Mouse (Mus musculus) C2C12 (cell line): Measurements from ENCODE around the gene Arf3. TPM values are rescaled to one million over a fixed set of nuclear protein-coding genes. Genes with fewer than 3 reads are reported as not detected.
A peak's percentile ranks its signal among the peaks of the same experiment; 100 is the strongest.

Experiments used
- H3K27me3 ChIP-seq: one replicate; pipeline ENCODE4 v1.6.1; 2011; ENCODE audit not compliant: control insufficient read depth, insufficient read depth, insufficient read length
- H3K36me3 ChIP-seq: one replicate; pipeline ENCODE4 v1.6.1; 2011; ENCODE audit not compliant: control insufficient read depth, insufficient read depth
- H3K4me3 ChIP-seq: one replicate; pipeline ENCODE4 v1.5.1; 2011; ENCODE audit warnings: mild to moderate bottlenecking, control low read depth; ENCODE audit not compliant: poor library complexity, insufficient read depth, severe bottlenecking
- H3K79me2 ChIP-seq: one replicate; pipeline ENCODE4 v1.6.1; 2011; ENCODE audit not compliant: control insufficient read depth, insufficient read depth
- H3K79me3 ChIP-seq: one replicate; pipeline ENCODE4 v1.6.1; 2011; ENCODE audit warnings: low read depth, control low read depth
- H3ac ChIP-seq: one replicate; pipeline ENCODE3; 2011; ENCODE audit warnings: low read depth; ENCODE audit not compliant: control insufficient read depth, insufficient read length
- CEBPB ChIP-seq: IDR thresholded peaks from one replicate; pipeline ENCODE4 v1.6.1; 2011; ENCODE audit warnings: low read depth, mild to moderate bottlenecking, control low read depth, moderate library complexity
- CTCF ChIP-seq: IDR thresholded peaks from one replicate; pipeline ENCODE4 v1.5.1; 2011; ENCODE audit not compliant: control insufficient read depth, insufficient read depth, insufficient read length
- FOSL1 ChIP-seq: IDR thresholded peaks from one replicate; pipeline ENCODE4 v1.8.0; 2011; ENCODE audit warnings: mild to moderate bottlenecking, low read length; ENCODE audit not compliant: poor library complexity, insufficient read depth, severe bottlenecking
- MAX ChIP-seq: IDR thresholded peaks from one replicate; pipeline ENCODE4 v1.6.1; 2011; ENCODE audit warnings: mild to moderate bottlenecking, control low read depth
- MYOD1 ChIP-seq: IDR thresholded peaks from one replicate; pipeline ENCODE4 v1.6.1; 2011; ENCODE audit warnings: low read depth; ENCODE audit not compliant: control insufficient read depth, insufficient read length
- MYOG ChIP-seq: IDR thresholded peaks from one replicate; pipeline ENCODE4 v1.6.1; 2011; ENCODE audit not compliant: control insufficient read depth, insufficient read length; ENCODE audit errors: extremely low read depth
- USF1 ChIP-seq: IDR thresholded peaks from one replicate; pipeline ENCODE4 v1.6.1; 2011; ENCODE audit warnings: low read depth, mild to moderate bottlenecking, control low read depth, moderate library complexity
- polyA plus RNA-seq: library from polyadenylated mRNA; unstranded; fragments of >200 nt; fragmentation: generic; extraction: Trizol; gene quantifications from one replicate; pipeline ENCODE4 v1.2.1, GENCODE M21; 2012; ENCODE audit warnings: missing spikeins

The Arf3 gene
- polyA plus RNA-seq, 1 experiment: 126 TPM

- Histone ChIP-seq H3K79me2 (no peaks in the 10 kb centered on the region), H3ac (no peak overlapping the region), H3K36me3 (no peaks in the 10 kb centered on the region), H3K27me3 (peaks cover 44% of the 10 kb centered on the region), H3K4me3 (no peak overlapping the region), H3K79me3 (no peaks in the 10 kb centered on the region)
- TF ChIP-seq MAX (no peak), CEBPB (peak; percentile 61)
Measured at GRCm38 (mm10) chr15:98788972-98789660, 26.1 kb upstream of the Arf3 start.

DNA sequence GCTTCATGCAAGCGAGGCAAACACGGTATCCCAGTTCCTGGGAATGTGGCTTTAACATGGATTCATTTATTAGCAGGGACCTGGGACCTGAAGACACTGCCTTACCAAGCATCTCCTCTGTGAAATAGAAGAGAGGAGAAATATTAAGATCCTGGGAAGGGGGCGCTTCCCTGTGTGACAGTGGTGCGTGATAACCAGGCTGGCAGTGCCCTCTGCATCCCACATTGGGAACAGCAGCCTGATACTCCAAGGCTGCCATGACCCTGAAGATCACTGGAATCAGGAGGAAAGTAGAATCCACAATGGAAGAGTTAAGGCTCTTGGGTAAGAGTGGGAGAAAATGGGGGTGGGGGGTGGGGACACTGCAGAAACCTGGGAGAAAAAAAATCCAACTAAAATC lies 24.9 kb upstream of the Arf3 start:
- no peaks in the 10 kb centered on the region for H3K79me2 ChIP-seq
- H3K4me3 ChIP-seq: no peak overlapping the region
- no peak overlapping the region for H3ac ChIP-seq
- no peaks in the 10 kb centered on the region for H3K36me3 ChIP-seq
- TF ChIP-seq FOSL1 (no peak), CTCF (peak; percentile 81), CEBPB (no peak), USF1 (no peak)
- no peaks in the 10 kb centered on the region for H3K79me3 ChIP-seq
- peaks cover 38% of the 10 kb centered on the region for H3K27me3 ChIP-seq

- H3K36me3 ChIP-seq: no peaks in the 10 kb centered on the region
- no peaks in the 10 kb centered on the region for H3K79me2 ChIP-seq
- H3ac ChIP-seq: no peak overlapping the region
- peak; percentile 21 for TF ChIP-seq CTCF
- no peak for TF ChIP-seq MYOD1
- peaks cover 17% of the 10 kb centered on the region for H3K27me3 ChIP-seq
- no peak overlapping the region for H3K4me3 ChIP-seq
- H3K79me3 ChIP-seq: no peaks in the 10 kb centered on the region
Measured at GRCm38 (mm10) chr15:98785744-98786143, 22.7 kb upstream of the Arf3 start.

DNA sequence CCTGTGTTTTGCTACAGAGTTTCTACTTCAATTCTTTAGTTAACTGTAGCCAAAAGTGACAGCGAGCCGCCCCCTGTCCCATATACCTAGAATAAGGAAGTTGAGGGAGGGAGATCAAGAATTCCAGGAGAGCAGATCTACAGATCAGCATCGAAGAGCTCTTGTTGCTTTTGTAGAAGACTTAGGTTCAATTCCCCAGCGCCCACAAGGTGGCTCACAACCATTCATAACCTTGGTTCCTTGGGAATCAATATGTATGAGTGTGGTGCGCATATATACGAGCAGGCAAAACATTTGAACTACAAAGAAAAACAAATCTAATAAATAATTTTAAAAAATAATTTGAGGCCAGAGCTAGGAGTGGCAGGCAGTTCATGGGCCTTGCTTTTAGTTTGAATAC lies 18.2 kb upstream of the Arf3 start:
- TF ChIP-seq MYOD1 (no peak), CEBPB (no peak), FOSL1 (no peak), CTCF (no peak)
- H3K79me2 ChIP-seq: peaks cover 17% of the 10 kb centered on the region
- H3K36me3 ChIP-seq: peaks cover 5% of the 10 kb centered on the region
- no peak overlapping the region for H3K4me3 ChIP-seq
- peaks cover 4% of the 10 kb centered on the region for H3K79me3 ChIP-seq
- H3K27me3 ChIP-seq: no peaks in the 10 kb centered on the region
- no peak overlapping the region for H3ac ChIP-seq

DNA sequence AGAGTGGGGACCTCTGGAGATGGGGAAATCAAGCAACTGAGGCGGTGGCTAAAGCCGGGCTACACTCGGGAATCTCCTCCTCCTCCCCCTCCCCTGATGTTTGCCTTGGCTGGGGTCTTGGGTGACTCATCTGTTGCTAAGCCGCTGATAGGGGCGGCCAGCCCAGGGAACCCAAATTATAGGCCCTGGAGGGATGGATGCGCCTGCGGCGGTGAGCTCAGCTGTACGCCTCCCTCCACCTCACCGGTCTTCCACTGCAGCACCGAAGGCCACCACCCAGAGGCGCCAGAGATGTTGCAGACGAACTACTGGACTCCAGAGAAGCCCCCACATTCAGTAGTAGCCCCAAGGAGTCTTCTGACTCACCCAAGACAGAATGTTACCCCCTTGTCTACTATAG lies 17.6 kb upstream of the Arf3 start:
- peaks cover 4% of the 10 kb centered on the region for H3K79me3 ChIP-seq
- no peaks in the 10 kb centered on the region for H3K27me3 ChIP-seq
- TF ChIP-seq FOSL1 (peak; percentile 75), CEBPB (peak; percentile 42), MYOD1 (no peak), MAX (no peak), MYOG (no peak), CTCF (peak; percentile 55), USF1 (no peak)
- H3K36me3 ChIP-seq: peaks cover 5% of the 10 kb centered on the region
- H3K79me2 ChIP-seq: peaks cover 23% of the 10 kb centered on the region
- H3ac ChIP-seq: no peak overlapping the region
- no peak overlapping the region for H3K4me3 ChIP-seq

DNA sequence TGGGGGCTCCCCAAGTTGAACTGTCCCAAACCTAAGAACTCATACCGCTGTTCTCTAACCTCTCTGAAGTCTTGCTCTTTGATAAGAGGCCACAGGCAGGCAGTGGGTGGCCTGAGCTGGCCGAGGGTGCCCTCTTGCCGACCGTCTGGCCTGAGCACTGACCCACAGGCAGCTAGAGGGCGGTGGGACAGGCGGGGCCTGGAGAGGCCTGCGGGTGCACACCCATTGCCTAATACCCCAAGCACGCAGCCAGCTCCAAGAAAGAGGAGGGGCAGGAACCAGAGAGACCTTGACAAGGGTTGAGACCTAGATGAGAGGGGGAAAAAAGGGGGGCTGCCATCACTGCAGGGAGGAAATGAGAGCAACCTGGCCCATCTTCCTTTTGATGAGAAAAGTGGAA lies 17.1 kb upstream of the Arf3 start:
- Histone ChIP-seq H3K36me3 (peaks cover 5% of the 10 kb centered on the region), H3K79me3 (peaks cover 4% of the 10 kb centered on the region), H3K4me3 (no peak overlapping the region), H3ac (peak overlapping the region; percentile 26), H3K27me3 (no peaks in the 10 kb centered on the region), H3K79me2 (peaks cover 23% of the 10 kb centered on the region)
- TF ChIP-seq FOSL1 (no peak), MYOD1 (no peak), USF1 (no peak), CEBPB (peak; percentile 93), CTCF (peak; percentile 56), MAX (peak; percentile 73)

DNA sequence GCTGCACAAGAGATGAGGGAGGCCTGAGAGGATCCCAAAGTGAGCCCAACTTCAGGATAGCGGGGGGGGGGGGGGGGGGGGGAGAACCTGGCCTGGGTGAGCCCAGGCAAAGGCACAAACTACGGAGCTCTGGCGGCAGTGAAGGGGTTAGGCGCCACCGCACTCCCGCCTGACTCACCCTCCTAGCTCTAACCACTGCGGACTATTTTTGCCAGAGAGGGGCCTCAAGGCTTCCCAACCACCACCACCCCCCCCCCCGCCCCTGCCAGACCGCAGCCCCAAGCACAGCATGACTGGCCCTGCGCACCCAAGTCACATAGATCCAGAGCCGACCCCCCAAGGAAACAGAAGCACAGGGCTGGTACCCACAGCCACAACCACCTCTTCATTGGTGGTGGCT lies 15.8 kb upstream of the Arf3 start:
- Histone ChIP-seq H3K27me3 (no peaks in the 10 kb centered on the region), H3K36me3 (peaks cover 13% of the 10 kb centered on the region), H3K79me3 (peaks cover 4% of the 10 kb centered on the region), H3ac (peak overlapping the region; percentile 78), H3K4me3 (peak overlapping the region; percentile 63), H3K79me2 (peaks cover 23% of the 10 kb centered on the region)
- no peak for TF ChIP-seq MYOD1
- no peak for TF ChIP-seq USF1
- no peak for TF ChIP-seq CTCF
- TF ChIP-seq FOSL1: peak; percentile 6
- no peak for TF ChIP-seq CEBPB
- TF ChIP-seq MAX: peak; percentile 25
